Mouse (Mus musculus) G1E (cell line): ENCODE results near the gene Nagpa.

Experiments
- CTCF ChIP-seq: IDR thresholded peaks from 2 replicates; pipeline ENCODE4 v1.5.1; 2012; ENCODE audit warnings: low read depth, low read length, inconsistent platforms, mixed read lengths
- GATA1 ChIP-seq: IDR thresholded peaks from 2 replicates; pipeline ENCODE4 v1.6.1; 2012; ENCODE audit warnings: borderline replicate concordance, low read length, inconsistent platforms, mixed read lengths
- GATA2 ChIP-seq: IDR thresholded peaks from 2 replicates; pipeline ENCODE4 v1.6.1; 2012; ENCODE audit warnings: low read depth, low read length, inconsistent platforms, borderline replicate concordance
- POLR2AphosphoS5 ChIP-seq: IDR thresholded peaks from 2 replicates; pipeline ENCODE4 v1.6.1; 2012; ENCODE audit warnings: low read depth, low read length, inconsistent platforms; ENCODE audit not compliant: insufficient replicate concordance
- TAL1 ChIP-seq: conservative IDR thresholded peaks from 2 replicates; pipeline ENCODE4 v1.6.1; 2012; ENCODE audit warnings: low read depth, low read length, inconsistent platforms, mixed read lengths

GRCm38 (mm10) chr16:5145570-5145969, 58.2 kb downstream of the Nagpa start:
- TF ChIP-seq CTCF (peak; percentile 30; the same call in 1 of the 2 replicates), POLR2AphosphoS5 (no peak), TAL1 (no peak), GATA2 (no peak), GATA1 (no peak)
